Mouse (Mus musculus): Measurements from ENCODE around the gene Rnf151.

GRCm38 (mm10) chr17:24707801-24708425, 9.9 kb downstream of the Rnf151 start:
- TF ChIP-seq CTCF (IDR thresholded peaks at IDR 0.05; ENCODE audit: extremely low read depth, insufficient read depth, insufficient read length, insufficient replicate concordance) (no peak), POLR2A (IDR thresholded peaks at IDR 0.05; ENCODE audit: low read depth, low read length) (no peak)

Data from spleen, adult 2 months (tissue).